Mouse (Mus musculus) lung, embryonic 14.5 days (tissue): ENCODE results near the gene Gsdma2. TPM values are rescaled to one million over a fixed set of nuclear protein-coding genes. Genes with fewer than 3 reads are reported as not detected.
"Not testable (repeated sequence)": the region's sequence is repeated elsewhere in the genome, so short reads cannot be mapped to it uniquely, and the experiment has no call there.

Experiments used
- ATAC-seq: fragments of 200-750 bp; cut with Nextera tagmentation; 2 replicates; pipeline ENCODE4 v1.8.0; 2017; ENCODE audit warnings: mild to moderate bottlenecking, moderate TSS enrichment, moderate library complexity; ENCODE audit not compliant: insufficient read depth
- DNase-seq: peaks from one replicate; pipeline ENCODE4 v3.0.0-alpha.2; 2015
- H3K27ac ChIP-seq: fragments of 300-500 bp; sonication (generic); 2 replicates; pipeline ENCODE4 v1.5.1; 2014; ENCODE audit warnings: low read depth, mild to moderate bottlenecking, moderate library complexity
- H3K27me3 ChIP-seq: fragments of 300-500 bp; sonication (generic); 2 replicates; pipeline ENCODE4 v1.6.1; 2014; ENCODE audit warnings: low read length, control low read depth; ENCODE audit not compliant: insufficient read depth
- H3K36me3 ChIP-seq: fragments of 300-500 bp; sonication (generic); 2 replicates; pipeline ENCODE4 v1.6.1; 2014; ENCODE audit warnings: control low read depth; ENCODE audit not compliant: insufficient read depth
- H3K4me1 ChIP-seq: fragments of 300-500 bp; sonication (generic); 2 replicates; pipeline ENCODE4 v1.6.1; 2014; ENCODE audit warnings: antibody characterized with exemption, control low read depth; ENCODE audit not compliant: insufficient read depth
- H3K4me2 ChIP-seq: fragments of 300-500 bp; sonication (generic); 2 replicates; pipeline ENCODE4 v1.6.1; 2014; ENCODE audit warnings: mild to moderate bottlenecking
- H3K4me3 ChIP-seq: fragments of 300-500 bp; sonication (generic); 2 replicates; pipeline ENCODE4 v1.5.1; 2014; ENCODE audit warnings: low read depth, low read length
- H3K9ac ChIP-seq: fragments of 300-500 bp; sonication (generic); 2 replicates; pipeline ENCODE4 v1.6.1; 2014
- H3K9me3 ChIP-seq: fragments of 300-500 bp; sonication (generic); 2 replicates; pipeline ENCODE4 v1.6.1; 2016; ENCODE audit warnings: low read depth, low read length, control low read depth
- CTCF ChIP-seq: IDR thresholded peaks from 2 replicates; pipeline ENCODE4 v1.5.1; 2016; ENCODE audit warnings: antibody characterized with exemption, low read depth
- WGBS: fragments of 180-500 bp; shearing (Covaris S2); extraction: QIAGEN DNeasy Blood & Tissue Kit; methylation state at CpG from one replicate; pipeline ENCODE4 v1.1.7; 2014; 5-methylcytosine and 5-hydroxymethylcytosine counted together
- polyA plus RNA-seq: library from polyadenylated mRNA; unstranded; fragments of >200 nt; fragmentation: Nextera tagmentation; extraction: Ambion mirVana; gene quantifications from 2 replicates; pipeline ENCODE4 v1.2.1, GENCODE M21; 2014

Gsdma2 gene
- polyA plus RNA-seq, 1 experiment from 2014 or later, result not detected

GRCm38 (mm10) chr11:98635312-98635970 lies 11.1 kb upstream of the Gsdma2 start:
- TF ChIP-seq CTCF, result peak; percentile 59
- H3K9me3 ChIP-seq, H3K27me3 ChIP-seq, H3K27ac ChIP-seq, H3K36me3 ChIP-seq, H3K9ac ChIP-seq, ATAC-seq, H3K4me2 ChIP-seq, H3K4me3 ChIP-seq, H3K4me1 ChIP-seq: not testable (repeated sequence)
- WGBS, result 30% methylated on average over 10 of the region's 10 CpGs
- DNase-seq, result peak; percentile 41

- WGBS, result 67% methylated on average over 1 of the region's 1 CpGs
- H3K36me3 ChIP-seq, result no peaks in the 10 kb centered on the region
- DNase-seq, result no peak
Observed at GRCm38 (mm10) chr11:98637501-98637900, 9.1 kb upstream of the Gsdma2 start.

GRCm38 (mm10) chr11:98640091-98640490 lies 6.5 kb upstream of the Gsdma2 start:
- Histone ChIP-seq H3K27me3 (no peaks in the 10 kb centered on the region), H3K9me3 (no peaks in the 10 kb centered on the region), H3K4me2 (no peak overlapping the region), H3K9ac (no peak overlapping the region), H3K36me3 (no peaks in the 10 kb centered on the region), H3K4me1 (no peaks in the 10 kb centered on the region), H3K4me3 (no peak overlapping the region), H3K27ac (no peak overlapping the region)
- DNase-seq, result no peak
- 42% methylated on average over 5 of the region's 5 CpGs for WGBS
- ATAC-seq, result no peak
- no peak for TF ChIP-seq CTCF

More at GRCm38 (mm10) chr11:98637501-98637900, 9.1 kb upstream of the Gsdma2 start:
- H3K4me1 ChIP-seq, result no peaks in the 10 kb centered on the region
- no peaks in the 10 kb centered on the region for H3K9me3 ChIP-seq
- no peak for TF ChIP-seq CTCF
- H3K4me3 ChIP-seq, result no peak overlapping the region
- H3K4me2 ChIP-seq, result no peak overlapping the region
- no peak overlapping the region for H3K9ac ChIP-seq
- H3K27ac ChIP-seq, result no peak overlapping the region
- no peak for ATAC-seq
- H3K27me3 ChIP-seq, result no peaks in the 10 kb centered on the region

- Histone ChIP-seq H3K4me3 (no peak overlapping the region), H3K36me3 (no peaks in the 10 kb centered on the region), H3K9me3 (no peaks in the 10 kb centered on the region), H3K4me1 (no peaks in the 10 kb centered on the region), H3K27ac (no peak overlapping the region), H3K9ac (no peak overlapping the region), H3K4me2 (no peak overlapping the region), H3K27me3 (no peaks in the 10 kb centered on the region)
- ATAC-seq (no peak), DNase-seq (no peak)
- WGBS, result 73% methylated on average over 3 of the region's 3 CpGs
- TF ChIP-seq CTCF, result no peak
Observed at GRCm38 (mm10) chr11:98644757-98645156, 1.8 kb upstream of the Gsdma2 start.

GRCm38 (mm10) chr11:98645946-98646345 lies 613 bp upstream of the Gsdma2 start:
- WGBS, result 61% methylated on average over 2 of the region's 2 CpGs
- Histone ChIP-seq H3K4me1 (no peaks in the 10 kb centered on the region), H3K4me3 (no peak overlapping the region), H3K36me3 (no peaks in the 10 kb centered on the region), H3K27me3 (no peaks in the 10 kb centered on the region), H3K4me2 (no peak overlapping the region), H3K9me3 (no peaks in the 10 kb centered on the region), H3K9ac (no peak overlapping the region), H3K27ac (no peak overlapping the region)
- TF ChIP-seq CTCF, result no peak
- DNase-seq (no peak), ATAC-seq (no peak)

GRCm38 (mm10) chr11:98655076-98655475 lies 8.5 kb downstream of the Gsdma2 start:
- H3K27ac ChIP-seq, H3K9me3 ChIP-seq, H3K4me2 ChIP-seq, H3K27me3 ChIP-seq, H3K4me3 ChIP-seq, ATAC-seq, H3K4me1 ChIP-seq, H3K9ac ChIP-seq, H3K36me3 ChIP-seq: not testable (repeated sequence)
- 11% methylated on average over 7 of the region's 7 CpGs for WGBS
- peak; percentile 70 for TF ChIP-seq CTCF
- DNase-seq, result peak; percentile 75

- no peak overlapping the region for H3K4me3 ChIP-seq
- H3K4me2 ChIP-seq, result no peak overlapping the region
- 11% methylated on average over 6 of the region's 6 CpGs for WGBS
- no peaks in the 10 kb centered on the region for H3K27me3 ChIP-seq
- no peaks in the 10 kb centered on the region for H3K9me3 ChIP-seq
- H3K4me1 ChIP-seq, result no peaks in the 10 kb centered on the region
- no peak overlapping the region for H3K9ac ChIP-seq
- H3K27ac ChIP-seq, result no peak overlapping the region
- TF ChIP-seq CTCF, result peak; percentile 90
- DNase-seq, result peak; percentile 81
- peak; percentile 31; the same call in 1 of the 2 replicates for ATAC-seq
- H3K36me3 ChIP-seq, result no peaks in the 10 kb centered on the region
Observed at GRCm38 (mm10) chr11:98660517-98660916, 14.0 kb downstream of the Gsdma2 start.
